Mouse (Mus musculus) intestine, postnatal 0 days (tissue): ENCODE results near the gene Hist1h3g. TPM values are rescaled to one million over a fixed set of nuclear protein-coding genes. Genes with fewer than 3 reads are reported as not detected.
"Not testable (repeated sequence)": the region's sequence is repeated elsewhere in the genome, so short reads cannot be mapped to it uniquely, and the experiment has no call there.

Experiments
- ATAC-seq: fragments of 200-750 bp; cut with Nextera tagmentation; 2 replicates; pipeline ENCODE4 v1.8.0; 2017; ENCODE audit warnings: mild to moderate bottlenecking, moderate TSS enrichment, moderate library complexity
- H3K27ac ChIP-seq: fragments of 300-500 bp; sonication (generic); 2 replicates; pipeline ENCODE4 v1.5.1; 2014; ENCODE audit warnings: mild to moderate bottlenecking, low read depth, low read length, moderate library complexity
- H3K27me3 ChIP-seq: fragments of 300-500 bp; sonication (generic); replicated peaks from 2 replicates; pipeline ENCODE4 v1.6.1; 2014; ENCODE audit warnings: low read length, mixed read lengths; ENCODE audit not compliant: control insufficient read depth, insufficient read depth
- H3K36me3 ChIP-seq: fragments of 300-500 bp; sonication (generic); 2 replicates; pipeline ENCODE4 v1.6.1; 2014; ENCODE audit warnings: mild to moderate bottlenecking, moderate library complexity; ENCODE audit not compliant: control insufficient read depth, insufficient read depth
- H3K4me1 ChIP-seq: fragments of 300-500 bp; sonication (generic); replicated peaks from 2 replicates; pipeline ENCODE4 v1.6.1; 2014; ENCODE audit warnings: antibody characterized with exemption, low read length, mixed read lengths; ENCODE audit not compliant: control insufficient read depth, insufficient read depth
- H3K4me2 ChIP-seq: fragments of 300-500 bp; sonication (generic); replicated peaks from 2 replicates; pipeline ENCODE4 v1.6.1; 2014; ENCODE audit warnings: low read depth, mild to moderate bottlenecking, moderate library complexity
- H3K4me3 ChIP-seq: fragments of 300-500 bp; sonication (generic); 2 replicates; pipeline ENCODE4 v1.5.1; 2014; ENCODE audit warnings: low read depth, low read length
- H3K9ac ChIP-seq: fragments of 300-500 bp; sonication (generic); 2 replicates; pipeline ENCODE4 v1.6.1; 2014; ENCODE audit warnings: mild to moderate bottlenecking, low read depth, low read length
- H3K9me3 ChIP-seq: fragments of 300-500 bp; sonication (generic); 2 replicates; pipeline ENCODE4 v1.6.1; 2016; ENCODE audit warnings: mixed run types; ENCODE audit not compliant: control insufficient read depth
- CTCF ChIP-seq: sonication (generic); IDR thresholded peaks from 2 replicates; pipeline ENCODE4 v1.5.1; 2016; ENCODE audit warnings: low read depth, mild to moderate bottlenecking, control low read depth, antibody characterized with exemption, moderate library complexity
- WGBS: fragments of 180-500 bp; shearing (Covaris S2); extraction: QIAGEN DNeasy Blood & Tissue Kit; methylation state at CpG from one replicate; pipeline ENCODE4 v1.1.7; 2014; 5-methylcytosine and 5-hydroxymethylcytosine counted together
- polyA plus RNA-seq: library from polyadenylated mRNA; unstranded; fragments of >200 nt; fragmentation: Nextera tagmentation; extraction: Ambion mirVana; gene quantifications from 2 replicates; pipeline ENCODE4 v1.2.1, GENCODE M21; 2015

Hist1h3g gene
- polyA plus RNA-seq, 1 experiment from 2014 or later, result 2.1 TPM

- H3K4me1 ChIP-seq, result no peaks in the 10 kb centered on the region
- H3K9me3 ChIP-seq, result no peaks in the 10 kb centered on the region
- no peak for TF ChIP-seq CTCF
- WGBS, result under 1% methylated on average over 53 of the region's 54 CpGs
- H3K9ac ChIP-seq, result peak overlapping the region; percentile 70
- peak overlapping the region; percentile 46 for H3K4me3 ChIP-seq
- H3K27ac ChIP-seq, result peak overlapping the region; percentile 85
- peak overlapping the region; percentile 78 for H3K4me2 ChIP-seq
- no peaks in the 10 kb centered on the region for H3K27me3 ChIP-seq
- no peaks in the 10 kb centered on the region for H3K36me3 ChIP-seq
- peak; percentile 79 for ATAC-seq
Observed at GRCm38 (mm10) chr13:23554925-23555838, 20.0 kb downstream of the Hist1h3g start.

- Histone ChIP-seq H3K4me3 (peak overlapping the region; percentile 46), H3K4me2 (peak overlapping the region; percentile 78), H3K36me3 (no peaks in the 10 kb centered on the region), H3K4me1 (no peaks in the 10 kb centered on the region), H3K27ac (peak overlapping the region; percentile 85), H3K9me3 (no peaks in the 10 kb centered on the region), H3K9ac (peak overlapping the region; percentile 70), H3K27me3 (no peaks in the 10 kb centered on the region)
- TF ChIP-seq CTCF, result no peak
- ATAC-seq, result peak; percentile 61
- WGBS, result under 1% methylated on average over 18 of the region's 18 CpGs
Observed at GRCm38 (mm10) chr13:23555839-23556416, 20.7 kb downstream of the Hist1h3g start.

- 67% methylated on average over 3 of the region's 3 CpGs for WGBS
- no peak for TF ChIP-seq CTCF
- Histone ChIP-seq H3K27me3 (no peaks in the 10 kb centered on the region), H3K4me1 (no peaks in the 10 kb centered on the region), H3K4me2 (peak overlapping the region; percentile 78; the same call in 1 of the 2 replicates), H3K36me3 (no peaks in the 10 kb centered on the region), H3K27ac (no peak overlapping the region), H3K9me3 (no peaks in the 10 kb centered on the region), H3K4me3 (no peak overlapping the region), H3K9ac (no peak overlapping the region)
- ATAC-seq, result no peak
Observed at GRCm38 (mm10) chr13:23556906-23557305, 21.7 kb downstream of the Hist1h3g start.

GRCm38 (mm10) chr13:23560699-23561098 is 25.5 kb downstream of the Hist1h3g start:
- not testable (repeated sequence) for ATAC-seq, H3K4me1 ChIP-seq, H3K36me3 ChIP-seq, H3K4me2 ChIP-seq, H3K9ac ChIP-seq, H3K9me3 ChIP-seq, H3K27me3 ChIP-seq, H3K27ac ChIP-seq, H3K4me3 ChIP-seq
- WGBS, result 10% methylated on average over 2 of the region's 2 CpGs

GRCm38 (mm10) chr13:23561531-23561882 is 26.3 kb downstream of the Hist1h3g start:
- peak overlapping the region; percentile 61 for H3K4me2 ChIP-seq
- not testable (repeated sequence) for ATAC-seq, H3K9ac ChIP-seq

GRCm38 (mm10) chr13:23561883-23562659 is 26.8 kb downstream of the Hist1h3g start, which contains the start of gene Hist1h3e:
Gene Hist1h3e, minus strand, starts transcription at chr13:23562369.
- H3K4me3 ChIP-seq, result peak within 1 kb of the TSS; percentile 31
- not testable (repeated sequence) for H3K27me3 ChIP-seq, H3K9me3 ChIP-seq, H3K36me3 ChIP-seq, H3K4me1 ChIP-seq
- H3K9ac ChIP-seq, result peak within 1 kb of the TSS; percentile 37; the same call in 1 of the 2 replicates
- peak within 1 kb of the TSS; percentile 61 for H3K4me2 ChIP-seq
- under 1% methylated on average over 41 of the region's 67 CpGs for WGBS
- peak within 1 kb of the TSS; percentile 85 for H3K27ac ChIP-seq
- peak; percentile 95 for ATAC-seq

More at GRCm38 (mm10) chr13:23561531-23561882, 26.3 kb downstream of the Hist1h3g start:
- H3K4me3 ChIP-seq, result peak overlapping the region; percentile 31; the same call in 1 of the 2 replicates
- H3K36me3 ChIP-seq, H3K27me3 ChIP-seq, H3K27ac ChIP-seq, H3K9me3 ChIP-seq, H3K4me1 ChIP-seq: not testable (repeated sequence)
- 0% methylated on average over 2 of the region's 5 CpGs for WGBS
